Mouse (Mus musculus) megakaryocyte, adult 5-6 weeks (primary cell): ENCODE results near the gene Unk. TPM values are rescaled to one million over a fixed set of nuclear protein-coding genes. Genes with fewer than 3 reads are reported as not detected.

Source experiments
- ATAC-seq: 2 replicates; pipeline ENCODE4 v1.8.0; 2016; ENCODE audit warnings: mild to moderate bottlenecking, inconsistent platforms; ENCODE audit not compliant: poor library complexity, severe bottlenecking
- total RNA-seq, 2 experiments: library from RNA; stranded (forward) in 1 of 2; stranded (reverse) in 1 of 2; fragments of 153-499, 151-499 nt in 1 of 2; fragments of 221-1000, 200-1000 nt in 1 of 2; gene quantifications; 2 replicates each; pipeline versions ENCODE4 v1.2.3 to v1.2.4; 2015 to 2017

Unk gene
- total RNA-seq, 2 experiments from 2014 or later, result 7.8 to 10.5 TPM

DNA sequence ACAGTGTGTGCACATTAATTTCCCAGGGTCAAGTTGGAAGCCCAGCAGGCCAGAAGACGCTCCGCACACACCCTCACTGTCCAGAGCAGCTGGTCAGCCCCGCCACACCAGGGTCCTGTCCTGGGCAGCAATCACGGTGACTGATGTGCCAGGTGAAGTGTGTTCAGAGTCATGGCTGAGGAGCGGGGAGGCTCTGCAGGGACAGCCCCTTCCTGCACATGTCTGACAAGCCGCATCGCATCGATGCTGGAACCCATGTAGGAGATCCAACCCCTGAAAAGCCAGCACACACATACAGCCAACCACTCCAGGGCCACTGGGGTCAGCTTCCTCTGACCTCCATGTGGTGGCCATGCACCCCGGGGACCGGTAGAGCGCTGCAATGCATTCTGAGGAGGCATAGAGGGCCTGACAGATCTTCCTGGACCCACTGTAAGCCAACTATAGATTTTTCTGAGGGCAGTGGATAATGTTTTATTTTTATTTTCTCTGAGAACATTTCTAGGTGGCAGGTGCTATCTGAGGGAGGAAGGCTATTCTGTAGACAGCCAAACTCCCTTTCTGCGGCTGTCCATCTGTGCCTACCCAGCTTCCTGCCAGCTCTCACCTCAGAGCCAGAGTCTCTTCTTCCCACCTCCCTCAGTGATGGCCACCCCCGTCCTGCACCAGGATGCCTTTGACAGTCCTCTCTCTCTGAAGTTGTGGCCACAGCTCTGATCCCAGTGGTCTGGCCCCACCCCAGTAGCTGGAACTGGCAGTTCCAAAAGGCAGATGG lies 31.7 kb downstream of the Unk start:
- ATAC-seq, result no peak

DNA sequence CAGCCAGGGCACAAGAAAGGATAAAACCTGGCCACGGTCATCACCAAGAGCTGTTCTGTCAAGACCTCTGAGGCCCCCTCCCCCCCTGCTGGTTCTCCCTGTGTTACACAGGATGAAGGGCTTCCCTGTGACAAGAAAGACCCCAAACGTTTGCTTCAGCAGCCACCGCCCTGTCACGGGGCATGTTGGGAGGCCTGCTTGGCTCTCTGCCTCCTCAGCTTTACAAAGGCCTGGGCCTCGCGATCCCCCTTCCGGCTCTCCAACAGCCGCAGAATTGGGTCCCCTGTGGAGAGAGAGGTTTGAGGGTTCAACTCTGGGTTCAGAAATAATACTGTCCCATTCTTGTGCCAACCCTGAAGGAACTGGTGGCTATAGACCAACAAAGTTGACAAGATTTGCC lies 32.4 kb downstream of the Unk start:
- no peak for ATAC-seq

DNA sequence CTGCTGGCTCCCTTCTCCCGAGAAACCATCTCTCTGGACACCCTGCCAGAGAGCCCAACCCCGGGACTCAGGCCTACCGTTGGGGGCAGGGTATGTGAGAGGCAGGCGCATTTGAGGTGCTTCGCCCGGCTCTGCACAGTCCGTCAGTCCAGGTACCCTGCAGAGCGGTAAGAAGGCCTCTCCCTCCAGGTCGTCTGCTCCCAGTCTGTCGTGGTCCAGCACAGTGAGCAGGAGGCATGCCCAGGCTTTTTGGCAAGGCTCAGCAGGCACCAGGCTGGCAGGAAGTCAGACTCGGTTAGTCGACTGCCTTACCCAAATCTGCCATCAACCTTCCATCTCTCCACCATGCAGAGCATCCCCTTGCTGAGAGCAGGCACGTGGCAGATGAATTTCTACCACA lies 33.4 kb downstream of the Unk start:
- ATAC-seq, result no peak

DNA sequence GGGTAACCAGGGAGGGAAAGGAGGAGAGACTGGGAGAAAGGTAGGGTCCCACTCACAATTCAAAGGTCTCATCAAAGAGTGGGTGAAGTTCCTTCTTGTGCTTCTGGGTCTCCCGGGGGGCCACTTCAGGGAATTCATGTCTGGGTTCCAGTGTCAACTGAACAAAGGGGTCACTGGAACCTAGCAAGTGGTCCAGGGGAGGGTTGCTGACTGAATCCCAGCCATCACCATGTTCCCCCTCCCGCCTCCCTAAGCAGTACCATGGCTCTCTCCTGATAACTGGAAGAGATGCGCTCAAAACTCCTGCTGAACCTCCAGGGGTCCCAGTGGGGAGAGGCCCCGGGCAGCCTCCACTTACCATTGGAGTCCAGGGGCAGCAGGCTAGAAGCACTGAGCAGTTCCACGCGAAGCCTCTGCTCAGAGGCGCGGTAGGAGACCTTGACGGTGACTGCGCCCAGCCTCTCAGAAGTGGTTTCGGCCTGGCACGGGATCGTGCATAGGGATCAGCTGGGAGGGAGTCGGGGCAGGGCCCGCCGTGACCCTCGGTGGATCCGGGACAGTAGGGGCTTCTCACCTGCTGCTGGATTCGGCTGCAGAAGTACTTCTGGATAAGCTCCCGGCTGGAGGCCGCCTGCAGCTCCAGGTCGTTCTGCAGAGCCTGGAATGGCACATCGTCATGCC lies 34.2 kb downstream of the Unk start:
- no peak for ATAC-seq

DNA sequence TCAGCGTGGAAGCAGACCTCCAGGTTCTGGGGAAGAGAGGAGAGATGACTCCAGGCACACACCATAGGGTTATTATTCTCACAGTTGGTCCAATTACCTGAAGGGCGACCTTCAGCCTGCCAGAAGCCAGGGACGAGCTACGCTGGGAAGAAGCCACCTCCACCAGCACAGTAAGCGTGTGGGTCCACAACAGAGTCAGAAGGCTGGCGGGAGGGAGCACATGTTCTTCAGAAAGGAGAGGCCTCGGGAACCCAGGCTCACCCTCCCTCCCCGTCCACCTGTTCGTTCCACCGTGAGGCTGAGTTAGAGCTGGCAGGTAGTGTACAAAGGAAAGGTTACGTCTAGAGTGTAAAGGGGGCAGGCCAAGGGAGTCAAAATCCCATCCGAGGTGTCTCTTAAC lies 35.2 kb downstream of the Unk start:
- ATAC-seq, result no peak

DNA sequence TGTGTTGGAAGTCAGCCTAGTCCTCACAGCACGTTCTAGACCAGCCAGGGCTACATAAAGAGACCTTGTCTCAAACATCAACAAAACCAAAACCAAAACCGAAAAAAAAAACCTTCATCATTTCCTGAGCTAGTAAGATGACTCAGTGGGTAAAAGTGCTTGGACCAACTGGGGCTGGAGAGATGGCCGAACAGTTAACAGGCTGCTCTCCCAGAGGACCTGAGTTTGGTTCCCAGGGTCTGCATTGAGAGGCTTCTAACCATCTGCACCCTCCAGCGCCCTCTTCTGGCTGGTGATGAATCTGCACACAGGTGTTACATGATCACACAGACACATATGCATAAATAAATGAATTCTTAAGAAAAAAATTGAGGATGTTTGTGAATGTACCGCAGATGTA lies 41.4 kb downstream of the Unk start:
- ATAC-seq, result peak; percentile 56

DNA sequence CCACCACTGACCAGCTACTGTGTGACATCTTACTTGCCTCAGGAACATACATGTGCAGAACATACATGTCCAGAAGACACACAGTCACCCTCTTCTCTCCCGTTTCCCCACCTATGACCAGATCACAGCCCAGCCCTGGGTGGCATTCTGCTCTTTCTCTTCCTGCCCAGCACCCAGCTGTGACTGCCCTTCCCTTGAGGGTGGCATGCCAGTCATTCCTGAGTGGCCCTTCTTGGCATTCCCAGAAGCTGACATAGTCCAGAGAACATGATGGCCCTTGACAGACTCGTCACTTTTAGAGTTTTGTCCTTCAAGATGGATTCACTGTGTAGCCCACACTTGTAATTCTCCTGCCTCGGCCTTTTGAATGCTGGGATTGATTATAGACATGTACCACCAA lies 42.5 kb downstream of the Unk start:
- ATAC-seq, result no peak

DNA sequence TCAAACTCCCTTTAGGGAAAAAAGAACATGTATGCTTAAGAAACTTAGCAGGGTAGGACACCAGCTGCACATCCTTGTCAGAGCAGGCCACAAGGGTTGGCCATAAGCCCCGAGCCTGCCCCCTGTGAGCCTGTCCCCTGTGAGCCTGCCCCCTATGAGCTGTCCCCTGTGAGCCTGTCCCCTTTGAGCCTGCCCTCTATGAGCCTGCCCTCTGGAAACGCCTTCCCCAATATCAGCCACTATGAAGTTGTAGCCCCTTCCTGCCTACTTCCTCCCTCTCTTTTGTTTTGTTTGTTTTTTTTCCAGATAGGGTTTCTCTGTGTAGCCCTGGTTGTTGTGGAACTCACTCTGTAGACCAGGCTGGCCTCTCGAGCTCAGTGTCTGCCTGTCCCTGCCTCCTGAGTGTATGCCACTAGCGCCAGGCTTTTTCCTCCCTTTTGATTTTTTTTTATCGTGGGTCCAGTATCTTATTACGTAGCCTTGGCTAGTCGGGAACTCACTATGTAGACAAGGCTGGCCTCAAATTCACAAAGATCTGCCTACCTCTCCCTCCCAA lies 44.4 kb downstream of the Unk start:
- no peak for ATAC-seq

DNA sequence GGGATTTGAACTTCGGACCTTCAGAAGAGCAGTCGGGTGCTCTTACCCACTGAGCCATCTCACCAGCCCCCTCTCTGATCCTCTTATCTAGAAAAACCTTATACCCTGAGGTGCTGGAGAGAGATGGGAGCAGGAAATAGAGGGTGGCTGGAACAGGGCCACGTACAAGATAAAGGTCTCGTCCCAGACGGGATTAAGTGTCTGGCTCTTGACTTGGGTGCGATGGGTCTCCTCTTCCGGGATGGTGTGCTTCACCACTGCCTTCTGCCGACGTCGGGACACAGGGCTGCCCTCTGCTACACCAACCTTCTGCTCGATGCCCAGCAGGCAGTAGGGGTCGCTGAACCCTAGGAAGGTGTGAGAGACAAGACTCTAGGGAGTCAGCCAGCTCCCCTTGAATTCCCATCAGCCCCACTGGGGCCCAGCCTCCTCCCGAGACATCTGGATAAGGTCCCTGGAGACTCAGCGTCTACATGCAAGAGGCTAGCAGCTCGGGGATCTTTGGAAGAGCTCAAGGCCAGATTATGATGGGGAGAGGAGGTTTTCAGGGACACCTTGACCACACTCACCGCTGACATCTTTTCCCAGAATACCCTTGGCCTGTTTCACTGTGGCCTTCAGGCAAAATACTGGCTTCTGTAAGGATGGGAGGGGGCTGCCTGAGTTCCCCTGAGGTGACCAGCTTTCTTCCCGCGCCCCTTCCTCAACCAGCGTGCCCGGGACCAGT lies 45.6 kb downstream of the Unk start:
- no peak for ATAC-seq

DNA sequence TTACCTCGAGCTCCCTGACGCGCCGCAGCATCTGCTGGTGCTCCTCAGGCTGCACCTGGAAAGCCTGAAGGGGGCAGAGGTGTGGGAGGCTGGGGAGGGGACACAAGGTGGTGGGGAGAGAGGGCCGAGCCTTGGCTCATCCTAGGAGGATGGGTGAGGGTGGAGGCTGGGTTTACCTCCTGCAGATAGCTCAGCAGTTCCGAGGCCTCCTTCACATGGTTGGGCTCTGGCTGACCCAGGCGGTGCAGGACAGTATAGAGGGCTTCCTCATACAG lies 46.1 kb downstream of the Unk start:
- ATAC-seq, result no peak

DNA sequence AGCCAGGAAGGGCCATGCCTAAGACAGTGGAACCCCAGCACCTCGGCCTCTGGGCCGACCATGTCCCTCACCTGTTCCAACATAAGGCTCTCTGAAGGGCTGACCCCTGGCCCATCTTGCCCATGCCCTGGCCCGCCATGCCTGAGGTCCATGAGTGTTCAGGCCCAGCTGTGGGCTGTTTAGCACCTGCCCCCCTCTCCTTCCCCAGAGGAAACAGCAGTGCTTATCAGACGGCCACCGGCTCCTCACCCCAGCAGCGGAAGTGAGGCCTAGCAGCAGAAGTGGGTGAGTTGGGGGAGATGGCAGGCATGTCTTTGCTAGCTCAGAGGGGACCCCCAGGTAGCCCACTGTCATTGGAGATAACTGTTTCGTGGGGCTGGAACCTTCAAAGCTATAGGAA lies 46.7 kb downstream of the Unk start:
- peak; percentile 34 for ATAC-seq

DNA sequence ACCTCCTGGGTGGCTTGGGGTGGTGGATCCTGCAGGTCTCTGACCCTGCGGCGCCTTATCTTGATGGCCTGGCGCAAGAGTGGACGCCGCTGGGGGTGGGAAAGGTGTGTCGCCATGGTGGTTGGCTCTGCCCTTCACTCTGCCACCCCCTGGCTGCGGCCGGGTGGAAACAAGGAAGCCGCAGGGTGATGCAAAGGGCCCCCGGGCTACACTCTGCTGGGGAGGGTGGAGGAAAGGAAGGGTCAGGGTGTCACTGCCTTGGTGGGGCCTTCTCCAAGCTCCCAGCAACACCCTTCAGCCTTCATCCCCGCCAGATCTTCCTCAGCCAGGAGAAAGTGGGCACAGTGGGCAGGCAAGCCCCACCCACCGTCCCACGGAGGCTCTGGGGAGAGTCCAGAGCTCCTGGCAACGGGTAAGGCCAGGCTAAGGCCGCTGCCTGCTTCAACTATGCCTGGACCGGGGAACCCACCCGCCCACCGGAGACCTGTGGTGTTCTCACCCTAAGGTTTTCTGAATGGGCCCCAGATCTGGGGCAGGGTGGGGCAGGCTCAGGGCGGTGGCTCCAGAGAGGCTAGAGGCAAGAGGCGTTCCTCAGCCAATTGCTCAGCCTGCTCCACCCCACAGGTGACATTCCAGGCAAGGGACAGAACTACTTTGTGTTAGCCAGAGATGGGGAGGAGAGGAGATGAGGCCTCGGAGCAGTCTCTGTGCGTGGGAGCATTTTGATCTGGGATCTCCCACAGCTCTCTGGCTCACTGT lies 47.5 kb downstream of the Unk start, which contains the start of gene Unc13d:
TSS of gene Unc13d (minus strand) at position 516 of the 759 bp plus-strand sequence.
- peak; percentile 81 for ATAC-seq

DNA sequence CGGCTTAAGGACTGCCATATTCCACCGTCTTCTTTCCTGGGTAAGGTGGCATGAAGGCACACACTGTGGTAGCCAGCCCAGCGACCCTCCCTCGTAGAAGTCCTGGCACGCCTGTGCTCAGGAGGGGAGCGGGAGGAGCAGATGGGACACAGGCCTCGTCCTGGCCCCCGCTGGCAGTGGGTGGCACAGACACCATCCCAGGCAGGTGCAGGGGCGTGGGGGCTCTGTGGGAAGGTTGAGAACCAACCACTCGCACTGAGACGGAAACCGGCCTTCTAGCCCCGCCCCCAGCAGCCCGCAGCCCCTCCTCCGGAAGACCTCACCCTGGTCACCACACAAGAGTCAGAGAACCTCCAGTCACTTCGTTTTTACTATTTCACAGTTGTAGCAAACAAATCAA lies 48.1 kb downstream of the Unk start:
- ATAC-seq, result peak; percentile 68

DNA sequence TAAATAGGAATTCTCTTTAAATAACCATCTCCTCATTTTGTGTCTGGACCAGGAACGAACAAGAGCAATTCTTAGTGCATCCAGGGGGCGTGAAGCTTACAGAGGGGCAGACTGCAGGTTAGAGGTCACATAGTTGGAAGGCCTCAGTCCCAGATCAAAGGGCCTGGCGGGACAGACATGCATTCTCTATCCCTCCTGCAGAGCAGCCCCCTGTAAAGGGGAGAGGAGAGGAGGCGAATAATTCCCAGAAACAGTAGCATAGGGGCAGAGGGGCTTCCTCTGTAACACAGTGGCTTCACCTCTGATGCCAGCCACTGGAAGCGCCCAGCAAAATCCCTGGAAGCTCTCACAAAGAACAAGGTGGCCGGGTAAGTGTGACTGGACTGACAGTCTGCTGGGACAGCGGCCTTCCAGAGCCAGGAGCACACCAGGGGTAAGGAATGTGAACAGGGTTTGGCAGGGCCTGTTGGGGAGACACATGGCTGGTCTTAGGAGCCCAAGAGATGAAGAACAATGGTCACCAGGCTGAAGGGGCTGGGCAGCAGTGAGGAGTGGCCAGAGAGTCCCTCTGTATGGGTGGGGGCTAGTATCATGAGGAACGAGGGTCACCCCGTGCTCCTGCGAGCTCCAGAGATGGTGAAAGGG lies 48.7 kb downstream of the Unk start:
- ATAC-seq, result no peak

DNA sequence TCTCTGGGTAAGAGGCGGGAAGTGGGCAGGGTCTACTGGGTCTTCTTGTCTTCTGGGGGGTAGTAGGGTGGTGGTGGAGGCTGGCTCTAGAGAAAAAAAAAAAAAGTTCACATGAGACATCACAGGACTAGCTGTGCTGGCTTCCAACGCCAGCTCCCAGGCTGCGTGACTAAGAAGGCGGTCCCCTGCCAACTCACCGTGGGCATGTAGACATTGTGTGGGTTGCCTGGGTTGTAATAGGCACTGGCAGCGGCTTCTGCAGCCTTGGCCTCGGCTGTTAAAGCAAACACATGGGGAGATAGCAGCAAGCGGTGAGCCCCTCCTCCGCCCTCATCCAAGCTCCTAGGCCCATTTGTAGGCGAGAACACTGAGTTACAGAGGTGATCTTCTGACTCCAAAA lies 49.4 kb downstream of the Unk start:
- ATAC-seq, result no peak

DNA sequence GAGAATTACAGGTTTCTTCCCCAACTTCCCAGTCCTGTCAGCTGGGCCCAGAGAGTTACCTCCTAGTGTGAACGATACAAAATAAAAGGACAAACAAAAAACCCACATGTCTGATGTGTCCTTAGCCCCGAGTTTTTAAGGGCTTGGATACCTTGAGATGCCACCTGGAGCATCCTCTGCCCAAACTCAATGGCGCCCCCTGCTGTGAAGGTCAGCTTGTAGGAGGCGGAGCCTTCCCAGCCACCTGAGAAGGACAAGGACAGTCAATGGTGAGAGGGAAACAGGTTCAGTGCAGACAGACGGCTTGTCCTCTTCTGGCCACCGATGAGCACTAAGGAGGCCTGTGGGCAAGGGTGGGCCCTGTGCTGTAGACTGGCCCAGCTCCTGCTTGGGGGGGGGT lies 51.0 kb downstream of the Unk start:
- no peak for ATAC-seq

DNA sequence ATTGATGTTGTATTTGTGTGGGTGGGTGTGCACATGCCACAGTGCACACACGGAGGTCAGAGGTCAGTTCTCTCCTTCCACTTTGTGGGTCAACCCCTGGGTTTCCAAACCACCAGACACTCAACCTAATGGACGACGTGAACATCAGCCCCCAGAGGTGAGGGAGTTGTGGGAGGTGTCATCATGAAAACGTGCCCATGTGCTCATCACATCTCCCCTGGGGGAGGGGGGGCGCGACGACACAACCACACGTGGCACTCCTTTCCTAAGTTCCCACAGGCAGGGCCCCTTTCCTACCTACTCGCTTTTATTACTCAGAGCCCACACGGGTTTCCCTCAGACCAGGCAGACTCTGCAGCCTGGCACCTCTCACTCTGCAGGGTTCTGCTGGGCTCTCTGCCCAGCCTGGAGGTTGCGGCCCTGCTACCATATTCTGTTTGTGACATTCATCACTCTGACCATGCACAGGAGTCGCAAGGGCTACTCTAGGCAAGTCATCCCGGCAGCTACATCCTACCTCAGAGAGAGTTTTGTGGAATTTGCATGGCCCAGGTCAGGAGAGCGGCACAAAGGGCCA lies 53.1 kb downstream of the Unk start:
- ATAC-seq, result no peak

DNA sequence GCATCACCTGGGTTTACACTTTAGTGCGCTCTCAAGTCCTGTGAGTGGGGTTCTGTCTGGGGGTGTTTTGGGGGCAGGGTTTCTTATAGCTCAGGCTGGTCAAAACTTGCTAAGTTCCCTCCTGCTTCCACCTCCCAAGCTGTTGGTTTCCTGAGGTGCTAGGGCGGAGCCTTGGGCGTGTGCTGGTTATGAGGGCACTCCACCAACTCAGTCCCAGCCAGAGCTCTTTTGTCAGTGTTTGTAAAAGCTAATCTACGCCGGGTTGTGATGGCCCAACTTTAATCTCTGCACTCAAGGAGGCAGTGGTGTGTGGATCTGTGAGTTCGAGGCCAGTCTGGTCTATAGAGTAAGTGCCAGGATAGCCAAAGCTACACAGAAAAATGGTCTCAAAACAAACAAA lies 54.0 kb downstream of the Unk start:
- ATAC-seq, result no peak

DNA sequence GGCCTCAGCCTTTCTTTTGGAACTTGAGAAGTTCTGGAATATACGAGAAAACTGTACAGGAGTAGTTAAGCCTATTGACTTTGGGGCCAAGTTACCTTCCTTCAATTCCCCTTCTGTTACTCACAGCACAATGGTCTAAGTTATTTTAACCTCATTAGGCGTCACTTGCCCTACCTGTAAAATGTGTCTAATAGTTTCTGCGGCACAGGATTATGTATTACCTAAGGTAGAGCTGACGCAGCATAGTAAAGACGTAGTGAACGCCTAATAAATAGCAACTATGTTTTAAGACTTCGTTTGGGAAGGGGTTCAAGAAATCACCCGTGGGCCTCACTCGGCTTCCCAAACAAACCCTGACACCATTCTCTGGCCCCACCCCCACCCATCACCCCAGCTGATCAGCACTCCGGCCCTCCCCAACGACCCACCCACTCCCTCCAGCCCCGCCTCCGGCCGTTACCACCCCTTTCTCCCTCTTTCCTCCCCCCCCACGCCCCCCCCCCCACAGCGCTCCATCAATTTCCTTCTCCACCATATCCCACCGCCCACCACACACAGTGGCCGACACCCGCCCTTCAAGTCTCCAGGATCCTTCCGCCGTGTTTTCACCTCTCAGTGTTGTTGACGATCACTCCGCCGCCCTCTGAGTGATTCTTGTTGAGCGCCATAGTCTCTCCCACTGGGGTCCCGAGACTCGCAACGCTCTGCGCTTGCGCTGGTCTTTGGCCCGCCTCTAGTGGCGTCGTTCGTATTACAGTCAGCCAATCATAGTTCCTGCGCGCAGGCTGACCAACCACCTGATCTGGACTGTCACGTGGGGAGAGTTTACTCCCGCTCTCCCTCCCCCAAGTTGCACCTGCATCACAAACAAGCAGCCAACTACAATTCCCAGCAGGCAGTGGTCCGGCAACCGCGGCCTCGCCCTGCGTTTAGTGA lies 56.4 kb downstream of the Unk start, which contains the start of gene Wbp2:
TSS of gene Wbp2 (minus strand) at position 738 of the 936 bp plus-strand sequence.
- peak; percentile 93 for ATAC-seq
